Mouse (Mus musculus): ENCODE data around the gene Alyref.

DNA sequence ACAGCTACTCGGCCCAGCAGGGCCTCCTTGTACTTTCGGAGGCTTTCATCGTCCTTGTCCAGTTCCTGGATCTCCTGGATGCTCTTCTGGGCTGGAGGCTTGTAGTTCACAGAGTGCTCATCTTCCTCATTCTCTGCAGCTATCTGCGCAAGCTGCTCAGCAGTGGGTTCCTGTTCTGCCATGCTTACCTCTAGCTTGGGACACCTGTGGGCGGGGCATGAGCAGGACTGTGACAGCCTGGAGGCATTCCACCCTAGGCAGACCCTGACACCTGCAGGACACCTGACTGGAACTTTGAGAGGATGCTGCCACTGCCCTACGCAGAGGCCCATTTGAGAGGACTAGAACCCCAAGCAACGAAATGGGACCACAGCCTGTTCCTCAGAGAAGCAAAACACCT is 18.0 kb downstream of the Alyref start:
- TF ChIP-seq CTCF (IDR thresholded peaks at IDR 0.05; ENCODE audit: insufficient read depth, low read depth, low read length): no peak
- TF ChIP-seq POLR2A (IDR thresholded peaks at IDR 0.05; ENCODE audit: insufficient read depth, low read depth, low read length): no peak

Measured in olfactory bulb, adult 2 months (tissue).